Mouse (Mus musculus) testis, adult 2 months (tissue): ENCODE measurements around the gene Relb.

ENCODE experiments used
- CTCF ChIP-seq: fragments of 200-500 bp; IDR thresholded peaks from 2 replicates; pipeline ENCODE4 v1.5.1; 2012; ENCODE audit warnings: low read depth, mild to moderate bottlenecking, inconsistent platforms, low read length, moderate library complexity; ENCODE audit not compliant: control insufficient read depth, insufficient read depth, insufficient replicate concordance
- POLR2A ChIP-seq: fragments of 200-500 bp; IDR thresholded peaks from 2 replicates; pipeline ENCODE4 v1.6.1; 2012; ENCODE audit warnings: low read depth, mild to moderate bottlenecking, inconsistent platforms, low read length, moderate library complexity; ENCODE audit not compliant: control insufficient read depth

DNA sequence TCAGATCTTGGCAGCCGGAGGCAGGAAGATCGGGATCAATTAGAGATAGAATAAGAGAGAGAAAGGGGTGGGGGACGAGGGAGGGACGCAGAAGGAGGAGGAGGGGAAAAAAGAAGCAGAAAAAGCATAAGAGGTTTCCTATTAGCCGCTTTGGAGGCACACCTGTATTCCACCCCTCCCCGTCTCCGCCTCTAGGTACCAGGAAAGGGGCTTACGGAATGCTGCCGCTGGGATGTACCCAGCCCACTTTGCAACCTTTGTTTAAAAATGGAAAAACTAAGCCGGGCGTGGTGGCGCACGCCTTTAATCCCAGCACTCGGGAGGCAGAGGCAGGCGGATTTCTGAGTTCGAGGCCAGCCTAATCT, 55.5 kb downstream of the Relb start:
- TF ChIP-seq CTCF (no peak), POLR2A (no peak)
